Mouse (Mus musculus) R1 (cell line): ENCODE results near the gene Plin5.
"Not testable (repeated sequence)": the region's sequence is repeated elsewhere in the genome, so short reads cannot be mapped to it uniquely, and the experiment has no call there.

Source experiments
- DNase-seq: peaks from one replicate; pipeline ENCODE4 v3.0.0-alpha.2; 2018; ENCODE audit warnings: low read depth, low spot score

The Plin5 gene

GRCm38 (mm10) chr17:56108334-56109044 lies 8.9 kb downstream of the Plin5 start:
- no peak for DNase-seq

GRCm38 (mm10) chr17:56107736-56108135 lies 9.7 kb downstream of the Plin5 start:
- no peak for DNase-seq

GRCm38 (mm10) chr17:56106981-56107380 lies 10.4 kb downstream of the Plin5 start:
- DNase-seq: no peak

GRCm38 (mm10) chr17:56106436-56106835 lies 11.0 kb downstream of the Plin5 start:
- DNase-seq: not testable (repeated sequence)

- DNase-seq: not testable (repeated sequence)
Observed at GRCm38 (mm10) chr17:56104821-56105220, 12.6 kb downstream of the Plin5 start.

- DNase-seq: no peak
Observed at GRCm38 (mm10) chr17:56103465-56104285, 13.7 kb downstream of the Plin5 start.

- no peak for DNase-seq
Observed at GRCm38 (mm10) chr17:56102927-56103326, 14.5 kb downstream of the Plin5 start.

- no peak for DNase-seq
Observed at GRCm38 (mm10) chr17:56102158-56102557, 15.2 kb downstream of the Plin5 start.

- no peak for DNase-seq
Observed at GRCm38 (mm10) chr17:56100811-56101210, 16.6 kb downstream of the Plin5 start.

GRCm38 (mm10) chr17:56098711-56099572 lies 18.5 kb downstream of the Plin5 start:
- DNase-seq: no peak

- DNase-seq: no peak
Observed at GRCm38 (mm10) chr17:56098180-56098579, 19.2 kb downstream of the Plin5 start.

GRCm38 (mm10) chr17:56096883-56097282 lies 20.5 kb downstream of the Plin5 start:
- no peak for DNase-seq

GRCm38 (mm10) chr17:56092794-56093193 lies 24.6 kb downstream of the Plin5 start:
- no peak for DNase-seq

GRCm38 (mm10) chr17:56092312-56092711 lies 25.1 kb downstream of the Plin5 start:
- no peak for DNase-seq

GRCm38 (mm10) chr17:56080781-56081585 lies 36.4 kb downstream of the Plin5 start:
- DNase-seq: peak; percentile 97

- peak; percentile 35 for DNase-seq
Observed at GRCm38 (mm10) chr17:56079921-56080320, 37.5 kb downstream of the Plin5 start.

- peak; percentile 100 for DNase-seq
Observed at GRCm38 (mm10) chr17:56078880-56079795, 38.3 kb downstream of the Plin5 start, which contains the start of gene Hdgfl2. Gene Hdgfl2, plus strand, starts transcription at chr17:56079634.

GRCm38 (mm10) chr17:56078361-56078760 lies 39.0 kb downstream of the Plin5 start:
- DNase-seq: not testable (repeated sequence)

- DNase-seq: no peak
Observed at GRCm38 (mm10) chr17:56077523-56077922, 39.9 kb downstream of the Plin5 start.

- peak; percentile 98 for DNase-seq
Observed at GRCm38 (mm10) chr17:56074827-56075208, 42.6 kb downstream of the Plin5 start, which contains the start of gene Ubxn6. Gene Ubxn6, minus strand, starts transcription at chr17:56075028.
